Mouse (Mus musculus): Measurements from ENCODE around the gene Dnajc6.

DNA sequence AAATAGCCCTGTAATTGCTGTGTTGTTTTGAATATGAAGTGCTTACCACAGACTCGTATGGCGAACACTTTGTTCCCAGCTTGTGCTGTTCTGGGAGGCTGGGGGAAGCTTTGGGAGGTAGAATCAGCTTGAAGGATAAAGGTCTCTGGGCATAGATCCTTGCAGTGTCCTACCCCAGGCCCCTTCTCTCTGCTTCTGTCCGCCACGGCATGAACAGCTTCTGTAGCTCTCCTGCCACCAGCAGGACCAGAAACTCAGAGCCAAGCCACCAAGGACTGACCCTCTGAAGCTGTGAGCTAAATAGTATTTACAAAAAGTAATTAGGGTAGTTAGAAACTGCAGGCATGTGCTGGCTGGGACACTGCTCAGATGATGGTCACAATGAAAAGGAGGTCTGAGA is 168.3 kb downstream of the Dnajc6 start:
- TF ChIP-seq POLR2A (IDR thresholded peaks at IDR 0.05; ENCODE audit: borderline replicate concordance, control insufficient read depth, low read depth, low read length), result no peak
- no peak for TF ChIP-seq CTCF (IDR thresholded peaks at IDR 0.05; ENCODE audit: control insufficient read depth, insufficient read depth, low read length)
